Mouse (Mus musculus) stomach, embryonic 15.5 days (tissue): ENCODE data around the gene Fli1. TPM values are rescaled to one million over a fixed set of nuclear protein-coding genes. Genes with fewer than 3 reads are reported as not detected.

Source experiments
- ATAC-seq: fragments of 200-750 bp; cut with Nextera tagmentation; 2 replicates; pipeline ENCODE4 v1.8.0; 2017; ENCODE audit warnings: low read depth, moderate number of reproducible peaks, moderate TSS enrichment; ENCODE audit not compliant: insufficient read depth, low FRiP score
- H3K27ac ChIP-seq: fragments of 300-500 bp; sonication (generic); 2 replicates; pipeline ENCODE4 v1.5.1; 2015; ENCODE audit warnings: mild to moderate bottlenecking, inconsistent platforms
- H3K27me3 ChIP-seq: fragments of 300-500 bp; sonication (generic); replicated peaks from 2 replicates; pipeline ENCODE4 v1.6.1; 2015; ENCODE audit warnings: inconsistent platforms
- H3K36me3 ChIP-seq: fragments of 300-500 bp; sonication (generic); 2 replicates; pipeline ENCODE4 v1.6.1; 2015; ENCODE audit warnings: inconsistent platforms
- H3K4me1 ChIP-seq: fragments of 300-500 bp; sonication (generic); 2 replicates; pipeline ENCODE4 v1.6.1; 2015; ENCODE audit warnings: inconsistent platforms
- H3K4me2 ChIP-seq: fragments of 300-500 bp; sonication (generic); 2 replicates; pipeline ENCODE4 v1.6.1; 2015; ENCODE audit warnings: mild to moderate bottlenecking, inconsistent platforms
- H3K4me3 ChIP-seq: fragments of 300-500 bp; sonication (generic); replicated peaks from 2 replicates; pipeline ENCODE4 v1.5.1; 2015; ENCODE audit warnings: inconsistent platforms
- H3K9ac ChIP-seq: fragments of 300-500 bp; sonication (generic); 2 replicates; pipeline ENCODE4 v1.6.1; 2015; ENCODE audit warnings: inconsistent platforms
- H3K9me3 ChIP-seq: fragments of 300-500 bp; sonication (generic); 2 replicates; pipeline ENCODE4 v1.6.1; 2016; ENCODE audit warnings: inconsistent platforms
- WGBS: fragments of 180-500 bp; shearing (Covaris S2); methylation state at CpG from one replicate; pipeline ENCODE4 v1.1.7; 2015; 5-methylcytosine and 5-hydroxymethylcytosine counted together
- polyA plus RNA-seq: library from polyadenylated mRNA; unstranded; fragments of >200 nt; fragmentation: Nextera tagmentation; extraction: Ambion mirVana; gene quantifications from 2 replicates; pipeline ENCODE4 v1.2.1, GENCODE M21; 2015

Fli1 gene
- polyA plus RNA-seq, 1 experiment from 2014 or later, result 13.4 TPM

DNA sequence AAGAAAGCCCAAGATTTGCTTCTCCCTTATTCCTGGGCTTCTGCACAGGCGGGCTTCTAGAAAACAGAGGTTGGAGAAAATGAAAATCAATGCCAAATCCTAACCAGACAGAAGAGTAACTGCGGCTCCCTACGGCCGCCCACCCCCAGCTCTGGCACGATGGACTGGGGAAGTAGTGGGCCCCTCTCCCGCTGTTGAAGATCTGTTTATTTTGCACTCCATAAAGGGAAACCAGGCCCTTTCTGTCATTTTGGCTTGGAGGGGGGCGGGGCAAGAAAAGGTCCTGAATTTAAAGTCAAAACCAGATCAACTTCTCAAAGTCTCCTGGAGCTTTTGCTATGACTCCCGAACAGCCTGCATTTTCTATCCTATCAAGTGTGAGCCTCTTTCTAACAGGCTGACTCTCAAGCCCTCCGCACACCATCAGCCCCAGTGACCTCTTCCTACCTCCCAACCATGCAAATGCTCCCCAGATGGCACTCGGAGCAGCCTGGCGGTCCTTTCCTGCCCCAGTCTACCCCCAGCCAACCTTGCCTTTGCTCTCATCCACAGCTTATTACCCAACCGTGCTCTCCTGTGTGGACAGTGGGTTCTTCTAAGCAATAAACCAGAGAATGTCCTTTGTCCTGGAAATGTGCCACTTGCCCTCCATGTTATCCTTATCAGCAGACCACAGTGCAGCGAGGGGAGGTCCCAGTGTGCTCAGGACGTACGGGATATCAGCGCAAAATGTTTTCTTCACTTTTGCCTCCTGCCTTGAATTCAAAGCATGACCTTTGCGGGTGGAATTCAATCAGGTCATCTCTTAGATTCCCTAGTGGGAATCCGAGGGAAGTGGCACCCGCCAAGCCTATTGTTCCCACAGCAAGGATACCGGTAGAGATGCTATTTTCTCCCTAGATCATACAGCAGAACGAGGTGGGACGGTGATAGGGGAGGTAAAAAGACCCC is 23.3 kb downstream of the Fli1 start:
- peak overlapping the region; percentile 38 for H3K4me2 ChIP-seq
- 43% methylated on average over 22 of the region's 22 CpGs for WGBS
- no peak; the same call in 1 of the 2 replicates for ATAC-seq
- no peaks in the 10 kb centered on the region for H3K36me3 ChIP-seq
- H3K4me1 ChIP-seq, result peaks cover 17% of the 10 kb centered on the region
- no peaks in the 10 kb centered on the region for H3K9me3 ChIP-seq
- peak overlapping the region; percentile 67 for H3K27ac ChIP-seq
- H3K4me3 ChIP-seq, result no peak overlapping the region
- H3K27me3 ChIP-seq, result no peaks in the 10 kb centered on the region
- H3K9ac ChIP-seq, result no peak overlapping the region

DNA sequence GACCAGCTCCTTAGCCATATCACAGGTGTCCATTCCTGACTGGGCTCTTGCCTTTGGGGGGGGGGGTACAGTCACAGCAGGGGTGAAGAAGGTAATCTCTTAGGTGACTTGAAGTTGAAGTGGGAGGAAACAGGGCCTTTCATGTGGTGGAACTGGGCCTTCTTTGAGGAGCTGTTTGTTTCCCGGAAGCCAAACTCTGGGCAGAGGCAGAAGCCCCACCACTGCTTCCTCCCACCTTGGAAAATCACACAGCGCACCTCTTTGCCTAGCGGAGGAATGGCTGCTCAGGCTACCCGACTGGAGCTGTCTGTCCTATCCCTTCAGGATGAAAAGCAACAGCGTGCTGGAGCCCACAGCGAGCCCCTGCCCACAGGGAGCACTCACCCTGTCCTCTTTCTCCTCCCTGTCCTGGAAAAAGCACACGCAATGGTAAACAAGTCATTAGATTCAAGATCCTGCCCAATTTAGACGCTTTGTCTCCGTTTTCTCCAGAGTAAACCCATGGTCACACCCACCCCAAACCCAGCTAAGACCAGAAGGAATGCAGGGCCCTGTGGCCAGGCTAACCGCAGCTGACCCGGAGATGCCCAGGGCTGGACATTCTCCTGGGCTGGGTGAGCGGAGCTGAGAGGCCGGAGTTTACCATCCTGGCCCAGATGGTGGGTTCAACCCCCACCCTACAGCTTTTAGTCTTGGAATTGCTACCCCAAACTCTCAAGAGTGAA is 24.1 kb downstream of the Fli1 start:
- WGBS, result 44% methylated on average over 13 of the region's 13 CpGs
- no peaks in the 10 kb centered on the region for H3K27me3 ChIP-seq
- H3K4me1 ChIP-seq, result peaks cover 17% of the 10 kb centered on the region
- ATAC-seq, result no peak
- peak overlapping the region; percentile 67 for H3K27ac ChIP-seq
- no peaks in the 10 kb centered on the region for H3K9me3 ChIP-seq
- H3K4me3 ChIP-seq, result no peak overlapping the region
- peak overlapping the region; percentile 38; the same call in 1 of the 2 replicates for H3K4me2 ChIP-seq
- no peak overlapping the region for H3K9ac ChIP-seq
- H3K36me3 ChIP-seq, result no peaks in the 10 kb centered on the region

DNA sequence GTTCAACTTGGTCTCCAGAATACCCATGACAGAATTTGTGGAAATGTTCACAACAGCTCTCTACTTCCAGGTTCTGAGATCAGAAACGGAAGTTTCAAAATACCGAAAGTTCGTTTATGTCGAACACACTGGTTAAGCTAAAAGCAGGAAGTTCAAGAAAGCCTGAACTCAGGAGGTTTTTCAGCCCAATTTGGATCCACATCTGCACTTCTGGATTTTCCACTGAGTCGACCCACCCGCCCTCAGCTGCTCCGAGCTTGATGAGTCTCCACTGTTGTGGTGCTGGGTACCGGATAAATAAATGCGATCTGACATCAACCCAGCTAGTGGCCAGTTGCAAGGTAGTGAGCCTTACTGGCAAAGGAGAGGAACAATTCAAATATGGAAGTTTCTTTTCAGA is 26.0 kb downstream of the Fli1 start:
- H3K36me3 ChIP-seq, result no peaks in the 10 kb centered on the region
- H3K4me2 ChIP-seq, result no peak overlapping the region
- no peaks in the 10 kb centered on the region for H3K9me3 ChIP-seq
- H3K27me3 ChIP-seq, result no peaks in the 10 kb centered on the region
- 67% methylated on average over 9 of the region's 9 CpGs for WGBS
- ATAC-seq, result no peak
- H3K27ac ChIP-seq, result peak overlapping the region; percentile 21; the same call in 1 of the 2 replicates
- peaks cover 17% of the 10 kb centered on the region for H3K4me1 ChIP-seq
- no peak overlapping the region for H3K9ac ChIP-seq
- no peak overlapping the region for H3K4me3 ChIP-seq

DNA sequence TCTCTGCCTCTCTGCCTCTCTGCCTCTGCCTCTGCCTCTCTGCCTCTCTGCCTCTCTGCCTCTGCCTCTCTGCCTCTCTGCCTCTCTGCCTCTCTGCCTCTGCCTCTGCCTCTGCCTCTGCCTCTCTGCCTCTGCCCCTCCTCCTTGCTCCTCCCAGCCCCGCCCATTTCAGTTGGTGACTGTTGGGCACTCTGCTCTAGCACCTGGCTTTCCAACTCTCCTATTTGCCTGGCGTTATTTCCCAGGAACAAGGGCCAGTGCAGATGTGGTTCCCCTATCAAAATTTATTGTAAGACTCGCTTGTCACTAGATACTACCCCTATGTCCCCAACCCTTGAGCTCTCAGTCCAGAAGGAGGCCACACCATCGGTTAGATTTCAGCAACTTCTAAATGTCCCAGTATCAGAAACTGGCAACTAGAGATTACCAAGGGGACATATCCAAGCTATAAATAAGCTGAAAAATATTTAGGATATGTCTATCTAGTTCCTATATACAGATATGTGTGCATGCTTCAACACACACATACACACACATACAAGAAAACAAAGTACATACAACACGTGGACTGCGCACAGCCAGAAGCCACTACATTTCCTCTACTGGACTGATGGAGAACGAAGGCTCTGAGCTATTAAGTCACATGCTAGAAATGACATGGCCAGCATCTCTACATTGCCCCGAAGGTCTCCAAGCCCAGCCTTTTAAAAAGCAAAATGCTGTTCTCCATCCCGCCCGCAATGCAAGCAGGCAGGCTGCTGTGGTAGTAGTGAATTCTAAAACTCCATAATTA is 26.6 kb downstream of the Fli1 start:
- no peak overlapping the region for H3K9ac ChIP-seq
- no peak for ATAC-seq
- peaks cover 17% of the 10 kb centered on the region for H3K4me1 ChIP-seq
- no peak overlapping the region for H3K27ac ChIP-seq
- no peaks in the 10 kb centered on the region for H3K36me3 ChIP-seq
- H3K9me3 ChIP-seq, result no peaks in the 10 kb centered on the region
- WGBS, result 72% methylated on average over 10 of the region's 10 CpGs
- H3K4me3 ChIP-seq, result no peak overlapping the region
- H3K4me2 ChIP-seq, result no peak overlapping the region
- H3K27me3 ChIP-seq, result no peaks in the 10 kb centered on the region

DNA sequence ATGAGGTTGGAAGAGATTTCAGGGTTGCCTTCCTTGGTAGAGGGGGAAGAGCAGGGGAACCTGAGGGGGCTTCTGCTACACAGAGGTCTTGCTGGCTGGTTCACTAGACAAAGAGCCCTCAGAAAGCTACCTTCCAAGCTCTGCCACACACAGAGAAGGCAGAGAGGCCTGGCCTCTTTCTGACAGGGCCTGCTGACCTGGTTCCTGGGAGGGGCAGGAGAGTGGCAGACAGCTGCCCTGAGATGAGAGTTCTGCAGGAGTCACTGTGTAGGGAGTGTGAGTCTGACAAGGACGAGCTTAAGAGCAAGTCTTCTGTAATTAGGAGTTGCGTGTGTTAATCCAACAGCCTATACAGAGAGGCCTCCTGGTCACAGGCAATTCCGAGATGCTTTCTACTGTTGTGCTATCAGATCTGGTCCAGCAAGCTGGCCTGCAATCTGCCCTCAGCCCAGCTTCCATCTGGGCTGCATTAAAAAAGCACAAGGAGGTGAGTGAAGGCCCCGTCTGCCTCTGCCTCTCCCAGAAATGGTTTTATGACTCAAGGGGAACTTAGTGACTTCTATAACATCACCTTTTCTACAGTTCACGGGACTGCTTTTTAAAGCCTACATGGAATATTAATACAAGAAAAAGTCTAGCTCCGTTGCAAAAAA is 28.1 kb downstream of the Fli1 start:
- peaks cover 14% of the 10 kb centered on the region for H3K4me1 ChIP-seq
- H3K27me3 ChIP-seq, result no peaks in the 10 kb centered on the region
- no peak overlapping the region for H3K4me2 ChIP-seq
- no peaks in the 10 kb centered on the region for H3K36me3 ChIP-seq
- H3K9ac ChIP-seq, result no peak overlapping the region
- no peaks in the 10 kb centered on the region for H3K9me3 ChIP-seq
- H3K4me3 ChIP-seq, result no peak overlapping the region
- ATAC-seq, result no peak
- 77% methylated on average over 6 of the region's 6 CpGs for WGBS
- H3K27ac ChIP-seq, result no peak overlapping the region

DNA sequence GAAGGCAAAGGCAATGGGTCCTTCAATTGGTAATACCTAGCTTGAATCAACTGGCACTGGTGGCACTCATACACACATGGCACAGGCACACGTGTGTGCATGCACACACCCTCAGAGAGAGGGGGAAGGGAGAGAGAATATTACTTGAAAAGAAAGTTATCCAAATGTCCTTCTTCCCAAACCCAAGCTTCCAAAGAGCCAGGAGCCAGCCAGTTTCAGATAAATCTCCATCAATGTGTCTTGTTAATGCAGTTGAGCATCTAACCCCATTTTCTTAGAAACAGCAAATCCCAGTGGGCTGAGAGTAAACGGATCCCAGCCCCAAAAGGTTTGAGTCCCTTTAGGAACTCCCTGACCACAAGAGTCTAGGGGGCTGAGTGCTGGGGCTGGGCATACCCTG is 29.2 kb downstream of the Fli1 start:
- H3K4me3 ChIP-seq, result no peak overlapping the region
- WGBS, result 60% methylated on average over 2 of the region's 2 CpGs

DNA sequence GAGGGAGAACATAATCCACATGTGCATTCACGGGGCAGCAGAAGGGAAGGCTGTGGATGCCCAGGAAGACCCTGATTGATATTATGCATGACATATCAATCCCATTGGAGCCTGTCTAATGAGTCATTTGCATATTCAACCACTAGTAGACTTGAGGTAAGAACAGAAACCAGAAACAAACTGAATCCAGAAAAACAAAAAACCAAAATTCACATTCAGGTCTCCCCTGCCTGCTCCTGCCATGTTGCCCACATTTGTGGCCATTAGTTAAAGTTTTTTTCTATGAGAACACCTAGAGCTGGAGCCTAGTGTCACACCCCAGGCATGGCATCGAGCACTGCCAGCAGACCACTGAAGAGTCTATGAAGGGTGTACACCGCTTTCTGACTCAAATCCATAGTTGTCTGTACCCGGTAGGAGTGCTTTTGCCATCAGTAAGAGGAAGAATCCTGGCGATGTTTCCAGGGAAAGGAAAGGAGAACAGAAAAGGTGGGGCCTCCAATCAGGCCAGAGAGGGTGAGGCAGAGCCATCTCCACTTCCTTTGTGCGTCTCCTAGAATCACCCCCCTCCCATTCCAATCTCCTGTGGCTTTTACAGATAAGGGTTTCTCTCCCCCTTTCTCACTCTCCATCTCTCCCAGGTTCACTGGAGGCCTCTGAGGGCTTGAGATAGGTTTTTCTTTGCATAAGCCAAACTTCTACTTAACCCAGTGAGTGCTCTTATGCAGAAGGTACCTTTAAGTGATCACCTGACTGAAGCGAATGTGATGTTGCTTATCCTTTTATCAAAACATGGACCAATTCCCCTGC is 32.0 kb downstream of the Fli1 start:
- 86% methylated on average over 7 of the region's 7 CpGs for WGBS
- Histone ChIP-seq H3K9ac (no peak overlapping the region), H3K36me3 (no peaks in the 10 kb centered on the region), H3K4me1 (0 out of 2 replicates have a peak, but pooled peaks cover 5% of the 10 kb centered on the region), H3K27ac (no peak overlapping the region), H3K4me3 (no peak overlapping the region), H3K27me3 (no peaks in the 10 kb centered on the region), H3K9me3 (no peaks in the 10 kb centered on the region), H3K4me2 (no peak overlapping the region)
- no peak for ATAC-seq

More for the DNA sequence above, 29.2 kb downstream of the Fli1 start:
- H3K9me3 ChIP-seq, result no peaks in the 10 kb centered on the region
- H3K36me3 ChIP-seq, result no peaks in the 10 kb centered on the region
- H3K4me1 ChIP-seq, result peaks cover 3% of the 10 kb centered on the region; the same call in 1 of the 2 replicates
- H3K27me3 ChIP-seq, result no peaks in the 10 kb centered on the region
- H3K27ac ChIP-seq, result no peak overlapping the region
- ATAC-seq, result no peak
- no peak overlapping the region for H3K9ac ChIP-seq
- H3K4me2 ChIP-seq, result no peak overlapping the region

DNA sequence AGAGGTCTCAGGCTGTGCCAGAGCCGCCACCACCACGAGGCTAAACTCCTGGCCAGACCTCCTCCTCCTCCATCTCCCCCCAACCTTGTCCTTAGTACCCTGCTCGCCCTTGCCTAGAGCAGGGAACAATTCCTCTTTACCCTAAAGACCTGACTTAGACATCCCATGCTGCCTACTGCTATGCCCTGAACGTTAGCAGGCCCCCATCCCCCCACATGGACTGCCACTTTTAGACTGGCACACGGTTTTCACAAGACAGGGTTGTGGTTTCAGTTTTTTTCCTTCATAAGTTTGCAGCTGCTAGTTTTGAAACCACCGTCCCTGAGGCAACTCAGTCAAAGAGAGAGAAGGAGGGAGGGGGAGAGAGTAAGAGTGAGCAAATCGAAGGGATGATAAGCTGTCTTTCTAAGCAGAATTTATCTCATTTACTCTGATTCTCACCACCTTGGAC is 32.9 kb downstream of the Fli1 start:
- H3K4me2 ChIP-seq, result no peak overlapping the region
- H3K27ac ChIP-seq, result no peak overlapping the region
- H3K4me3 ChIP-seq, result no peak overlapping the region
- H3K4me1 ChIP-seq, result 0 out of 2 replicates have a peak, but pooled peaks cover 5% of the 10 kb centered on the region
- H3K9me3 ChIP-seq, result no peaks in the 10 kb centered on the region
- no peaks in the 10 kb centered on the region for H3K27me3 ChIP-seq
- H3K9ac ChIP-seq, result no peak overlapping the region
- WGBS, result 55% methylated on average over 7 of the region's 7 CpGs
- no peak for ATAC-seq
- H3K36me3 ChIP-seq, result no peaks in the 10 kb centered on the region

DNA sequence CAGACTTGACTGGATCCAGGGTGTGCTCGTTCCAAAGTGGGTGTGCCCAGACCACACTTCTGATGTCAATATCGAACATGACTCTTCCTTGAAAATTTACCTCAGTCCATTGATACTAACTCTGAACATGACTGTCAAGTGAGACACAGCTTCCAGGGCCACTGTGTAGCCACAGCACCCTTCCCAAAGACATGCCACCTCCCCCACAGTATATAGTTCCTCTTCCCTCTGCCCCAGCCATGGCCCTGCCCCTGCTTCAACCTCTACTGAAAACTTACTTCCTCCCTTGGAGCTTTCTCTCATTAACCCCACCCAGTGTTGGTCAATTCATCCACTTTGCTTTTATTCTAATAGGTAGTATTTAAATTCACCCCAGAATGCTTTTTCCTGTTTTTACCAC is 34.0 kb downstream of the Fli1 start:
- H3K27me3 ChIP-seq, result no peaks in the 10 kb centered on the region
- 67% methylated on average over 2 of the region's 2 CpGs for WGBS
- ATAC-seq, result no peak

DNA sequence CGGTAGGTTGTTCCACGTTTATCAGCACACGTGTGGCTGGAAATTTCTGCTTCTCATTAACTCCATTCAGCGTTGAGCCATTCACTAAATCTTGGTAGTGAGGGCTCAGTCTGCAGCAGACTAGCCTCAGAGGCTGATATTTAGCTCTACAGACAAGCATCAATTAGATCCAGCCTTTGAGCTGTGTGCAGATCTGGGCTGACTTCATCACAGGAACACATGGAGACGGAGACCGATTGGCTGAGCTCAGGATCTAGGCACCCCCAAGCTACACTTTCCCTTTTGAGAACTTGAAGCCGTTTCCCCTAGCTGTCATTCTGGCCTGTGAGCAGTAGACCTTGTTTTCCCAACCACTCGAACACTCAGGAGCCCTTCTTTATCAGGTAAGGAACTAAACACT is 34.5 kb downstream of the Fli1 start:
- WGBS, result 67% methylated on average over 8 of the region's 8 CpGs

More for the DNA sequence above, 34.0 kb downstream of the Fli1 start:
- Histone ChIP-seq H3K9me3 (no peaks in the 10 kb centered on the region), H3K36me3 (no peaks in the 10 kb centered on the region), H3K9ac (no peak overlapping the region), H3K4me3 (no peak overlapping the region), H3K4me1 (0 out of 2 replicates have a peak, but pooled peaks cover 5% of the 10 kb centered on the region), H3K27ac (no peak overlapping the region), H3K4me2 (no peak overlapping the region)

More for the DNA sequence above, 34.5 kb downstream of the Fli1 start:
- H3K27me3 ChIP-seq, result no peaks in the 10 kb centered on the region
- no peak overlapping the region for H3K4me2 ChIP-seq
- H3K9me3 ChIP-seq, result no peaks in the 10 kb centered on the region
- no peak overlapping the region for H3K9ac ChIP-seq
- 0 out of 2 replicates have a peak, but pooled peaks cover 5% of the 10 kb centered on the region for H3K4me1 ChIP-seq
- H3K36me3 ChIP-seq, result no peaks in the 10 kb centered on the region
- no peak for ATAC-seq
- no peak overlapping the region for H3K4me3 ChIP-seq
- H3K27ac ChIP-seq, result no peak overlapping the region
